Mouse (Mus musculus): ENCODE measurements around the gene Mthfd2l. TPM values are rescaled to one million over a fixed set of nuclear protein-coding genes. Genes with fewer than 3 reads are reported as not detected.

Mthfd2l gene
- total and polyA plus RNA-seq, 2 experiments from 2014 or later, result 43.3 to 76.1 TPM

DNA sequence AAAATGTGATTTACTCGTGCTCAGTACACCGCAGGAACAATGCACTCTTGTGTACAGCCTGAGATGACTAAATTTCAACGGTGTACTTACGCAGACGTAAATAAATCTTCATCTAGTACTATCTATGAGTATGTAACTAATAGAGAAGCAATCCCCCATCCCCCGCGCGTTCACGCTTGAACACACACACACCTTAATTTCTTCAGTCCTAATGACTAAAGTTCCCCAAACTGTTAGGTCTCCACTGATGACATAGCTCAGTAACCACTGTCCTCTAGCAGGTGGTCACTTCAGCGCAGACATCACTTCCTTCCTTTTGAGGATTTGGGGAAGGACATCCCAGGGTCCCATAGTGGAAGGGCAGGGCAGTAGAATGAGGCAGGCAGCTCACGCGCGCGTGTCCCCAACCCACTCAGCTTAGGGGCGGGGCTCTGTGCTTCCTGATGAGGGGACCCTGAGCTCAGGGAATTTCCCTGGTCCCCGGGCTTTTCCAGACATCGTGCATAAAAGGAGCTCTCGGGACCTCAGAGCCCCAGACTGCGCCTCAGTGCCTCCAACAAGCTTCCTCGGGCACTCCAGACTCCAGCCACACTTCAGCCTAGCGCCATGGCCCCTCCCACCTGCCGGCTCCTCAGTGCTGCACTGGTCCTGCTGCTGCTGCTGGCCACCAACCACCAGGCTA lies 27.4 kb upstream of the Mthfd2l start, which contains the start of gene Cxcl2:
TSS of gene Cxcl2 (plus strand) at position 533 of the 682 bp plus-strand sequence.
- TF ChIP-seq CTCF (IDR thresholded peaks at IDR 0.05; ENCODE audit: low read depth), result no peak
- no peak within 1 kb of the TSS for H3K9ac ChIP-seq
- DNase-seq (no peak), ATAC-seq (peak; percentile 35)
- H3K4me2 ChIP-seq (ENCODE audit: low read depth), result peak within 1 kb of the TSS; percentile 65
- H3K27ac ChIP-seq (ENCODE audit: low read depth, low read length), result no peak within 1 kb of the TSS
- H3K27me3 ChIP-seq (ENCODE audit: insufficient read depth, low read length), result peaks cover 8% of the 10 kb centered on the region
- no peaks in the 10 kb centered on the region for H3K36me3 ChIP-seq (ENCODE audit: insufficient read depth)
- no peaks in the 10 kb centered on the region for H3K4me1 ChIP-seq (ENCODE audit: insufficient read depth)
- H3K9me3 ChIP-seq (ENCODE audit: low read length), result no peaks in the 10 kb centered on the region
- peak within 1 kb of the TSS; percentile 27 for H3K4me3 ChIP-seq (ENCODE audit: low read depth, low read length)
- 4% methylated on average over 22 of the region's 22 CpGs for WGBS

DNA sequence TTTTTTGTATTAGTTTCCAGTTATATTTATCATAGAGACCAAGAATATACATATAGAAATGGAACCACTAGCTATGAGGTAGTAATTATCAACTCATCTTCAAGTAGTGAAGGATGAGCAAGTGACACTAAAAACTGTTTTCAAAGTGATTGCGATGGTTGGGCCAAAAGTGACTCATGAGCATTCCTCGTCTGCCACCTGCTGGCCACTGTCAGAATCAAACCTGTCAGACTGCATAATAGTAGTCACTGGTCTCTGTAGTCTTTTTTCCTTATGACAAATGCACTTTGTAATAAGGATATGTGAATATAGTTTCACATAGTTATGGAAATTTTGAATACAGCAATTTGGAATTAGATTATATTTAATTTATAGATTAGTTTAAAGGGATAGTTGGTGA lies 21.9 kb upstream of the Mthfd2l start:
- WGBS, result 3% methylated on average over 2 of the region's 2 CpGs
- H3K4me1 ChIP-seq (ENCODE audit: insufficient read depth), result no peaks in the 10 kb centered on the region
- peaks cover 7% of the 10 kb centered on the region for H3K27me3 ChIP-seq (ENCODE audit: insufficient read depth, low read length)
- H3K4me3 ChIP-seq (ENCODE audit: low read depth, low read length), result no peak overlapping the region
- H3K9me3 ChIP-seq (ENCODE audit: low read length), result no peaks in the 10 kb centered on the region
- H3K4me2 ChIP-seq (ENCODE audit: low read depth), result no peak overlapping the region
- peak; percentile 85 for ATAC-seq
- peak; percentile 92 for TF ChIP-seq CTCF (IDR thresholded peaks at IDR 0.05; ENCODE audit: low read depth)
- no peak overlapping the region for H3K27ac ChIP-seq (ENCODE audit: low read depth, low read length)
- H3K36me3 ChIP-seq (ENCODE audit: insufficient read depth), result no peaks in the 10 kb centered on the region
- peak; percentile 88 for DNase-seq
- no peak overlapping the region for H3K9ac ChIP-seq

DNA sequence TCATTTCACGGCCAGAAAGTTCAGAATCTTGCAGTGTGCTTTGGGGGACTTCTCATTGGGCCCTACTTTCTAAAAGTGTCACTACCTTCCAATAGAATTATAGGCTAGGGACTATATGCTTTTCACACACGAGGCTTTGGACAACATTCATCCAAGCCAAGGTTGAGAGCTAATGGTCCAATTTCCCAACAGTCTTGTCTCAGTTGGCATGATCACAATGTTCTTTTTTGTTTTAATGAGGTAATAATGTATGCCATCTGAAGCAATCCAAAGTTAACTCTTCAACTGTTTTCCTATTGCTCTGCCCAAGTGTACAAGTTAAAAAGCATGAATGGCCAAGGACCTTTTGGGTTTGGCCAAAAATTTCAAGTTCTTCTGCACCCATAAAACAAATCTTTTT lies 11.4 kb upstream of the Mthfd2l start:
- Histone ChIP-seq H3K4me3 (ENCODE audit: low read depth, low read length) (no peak overlapping the region), H3K4me2 (ENCODE audit: low read depth) (no peak overlapping the region), H3K9ac (no peak overlapping the region), H3K9me3 (ENCODE audit: low read length) (no peaks in the 10 kb centered on the region), H3K4me1 (ENCODE audit: insufficient read depth) (no peaks in the 10 kb centered on the region), H3K27me3 (ENCODE audit: insufficient read depth, low read length) (no peaks in the 10 kb centered on the region), H3K27ac (ENCODE audit: low read depth, low read length) (no peak overlapping the region), H3K36me3 (ENCODE audit: insufficient read depth) (no peaks in the 10 kb centered on the region)
- ATAC-seq, result no peak
- no peak for DNase-seq
- TF ChIP-seq CTCF (IDR thresholded peaks at IDR 0.05; ENCODE audit: low read depth), result no peak
- 72% methylated on average over 2 of the region's 2 CpGs for WGBS

DNA sequence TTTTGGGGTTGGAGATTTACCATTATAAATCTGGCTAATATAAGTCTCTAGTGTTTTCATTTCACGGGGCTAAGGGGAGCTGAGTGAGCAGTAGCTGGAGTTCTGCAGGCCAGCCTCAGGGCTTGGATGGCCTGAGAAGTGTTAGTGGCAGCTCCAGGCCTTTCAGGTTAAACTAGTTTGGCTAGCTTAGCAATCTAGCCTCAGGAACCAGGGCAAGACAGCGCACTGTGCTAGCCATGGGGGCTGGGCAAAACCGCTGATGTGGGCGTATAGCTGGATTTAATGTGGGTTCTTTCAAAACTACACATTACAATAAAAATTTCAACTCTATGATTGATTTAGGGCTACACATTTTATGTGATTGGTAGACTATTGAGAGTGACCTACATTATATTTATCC lies 8.0 kb upstream of the Mthfd2l start:
- ATAC-seq (no peak), DNase-seq (no peak)
- H3K4me1 ChIP-seq (ENCODE audit: insufficient read depth), result no peaks in the 10 kb centered on the region
- 92% methylated on average over 4 of the region's 4 CpGs for WGBS
- no peak overlapping the region for H3K4me3 ChIP-seq (ENCODE audit: low read depth, low read length)
- H3K27ac ChIP-seq (ENCODE audit: low read depth, low read length), result no peak overlapping the region
- no peak overlapping the region for H3K4me2 ChIP-seq (ENCODE audit: low read depth)
- H3K9ac ChIP-seq, result no peak overlapping the region
- H3K36me3 ChIP-seq (ENCODE audit: insufficient read depth), result no peaks in the 10 kb centered on the region
- H3K27me3 ChIP-seq (ENCODE audit: insufficient read depth, low read length), result no peaks in the 10 kb centered on the region
- H3K9me3 ChIP-seq (ENCODE audit: low read length), result no peaks in the 10 kb centered on the region
- no peak for TF ChIP-seq CTCF (IDR thresholded peaks at IDR 0.05; ENCODE audit: low read depth)

DNA sequence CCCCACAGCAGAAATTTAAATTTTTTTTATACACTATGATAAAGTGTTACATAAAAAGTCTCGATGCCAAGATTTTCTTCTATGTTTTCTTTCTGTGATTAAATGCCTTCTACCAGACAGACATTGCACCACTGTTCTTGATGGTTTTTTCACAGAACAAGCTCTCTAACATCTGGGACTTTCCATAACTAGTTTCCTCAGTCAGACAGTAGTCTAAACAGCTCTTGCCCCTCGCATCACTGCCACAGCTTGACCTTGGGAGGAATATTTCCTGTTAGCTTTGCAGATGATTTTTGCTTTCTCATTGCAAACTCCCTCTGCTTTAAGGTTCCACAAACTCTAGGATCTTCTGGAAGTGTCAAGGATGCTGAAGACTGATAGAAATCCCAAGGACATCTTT lies 371 bp upstream of the Mthfd2l start:
- no peaks in the 10 kb centered on the region for H3K9me3 ChIP-seq (ENCODE audit: low read length)
- no peaks in the 10 kb centered on the region for H3K27me3 ChIP-seq (ENCODE audit: insufficient read depth, low read length)
- H3K36me3 ChIP-seq (ENCODE audit: insufficient read depth), result peaks cover 5% of the 10 kb centered on the region
- WGBS, result 53% methylated on average over 2 of the region's 2 CpGs
- H3K4me2 ChIP-seq (ENCODE audit: low read depth), result peak overlapping the region; percentile 69
- no peak for TF ChIP-seq CTCF (IDR thresholded peaks at IDR 0.05; ENCODE audit: low read depth)
- H3K27ac ChIP-seq (ENCODE audit: low read depth, low read length), result peak overlapping the region; percentile 98
- no peak for ATAC-seq
- peak overlapping the region; percentile 74 for H3K4me3 ChIP-seq (ENCODE audit: low read depth, low read length)
- H3K9ac ChIP-seq, result peak overlapping the region; percentile 98
- no peak for DNase-seq
- peaks cover 7% of the 10 kb centered on the region for H3K4me1 ChIP-seq (ENCODE audit: insufficient read depth)

DNA sequence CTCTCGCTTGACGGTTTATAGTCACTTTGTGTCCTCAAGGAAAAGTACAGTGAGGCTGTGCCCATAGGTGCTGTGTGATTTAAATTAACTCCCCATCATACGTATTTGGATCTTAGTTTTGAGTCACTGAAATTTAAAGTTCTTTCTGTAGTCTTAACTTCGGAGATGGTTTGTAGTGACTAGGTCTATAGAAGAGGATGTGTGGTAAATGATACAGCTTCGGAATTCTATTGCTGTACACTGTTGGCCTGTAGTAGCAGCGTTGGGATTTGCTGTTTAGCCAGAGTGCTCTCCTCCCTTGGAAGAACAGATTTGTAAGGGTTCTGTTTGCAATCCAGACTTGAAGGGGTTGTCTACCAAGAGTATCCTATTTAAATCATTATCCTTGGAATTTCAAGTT lies 994 bp downstream of the Mthfd2l start:
- Histone ChIP-seq H3K27me3 (ENCODE audit: insufficient read depth, low read length) (no peaks in the 10 kb centered on the region), H3K36me3 (ENCODE audit: insufficient read depth) (peaks cover 5% of the 10 kb centered on the region), H3K27ac (ENCODE audit: low read depth, low read length) (peak overlapping the region; percentile 98), H3K4me1 (ENCODE audit: insufficient read depth) (peaks cover 7% of the 10 kb centered on the region), H3K4me2 (ENCODE audit: low read depth) (peak overlapping the region; percentile 69), H3K9ac (peak overlapping the region; percentile 98), H3K4me3 (ENCODE audit: low read depth, low read length) (peak overlapping the region; percentile 74), H3K9me3 (ENCODE audit: low read length) (no peaks in the 10 kb centered on the region)
- ATAC-seq, result peak; percentile 41
- 4% methylated on average over 6 of the region's 6 CpGs for WGBS
- no peak for DNase-seq
- TF ChIP-seq CTCF (IDR thresholded peaks at IDR 0.05; ENCODE audit: low read depth), result no peak

DNA sequence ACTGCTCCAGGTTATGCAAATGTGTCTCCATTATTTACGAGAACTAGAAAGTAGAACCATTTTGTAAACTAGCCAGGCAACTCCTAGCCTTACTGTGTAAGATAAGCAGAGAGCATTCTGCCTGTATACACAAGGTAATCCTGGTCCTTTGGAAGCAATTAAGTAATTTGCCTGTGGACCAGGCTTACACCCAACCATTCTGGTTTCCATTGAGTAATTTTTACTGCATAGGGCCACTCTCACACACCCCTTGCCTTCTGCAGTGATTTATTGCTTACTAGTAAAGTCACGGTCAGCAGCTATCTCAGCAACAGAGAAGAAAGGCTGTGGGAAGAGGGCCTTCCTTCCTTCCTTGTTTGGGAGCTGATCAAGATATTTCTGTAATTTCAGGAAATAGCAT lies 5.8 kb downstream of the Mthfd2l start:
- no peak for ATAC-seq
- WGBS, result 82% methylated on average over 2 of the region's 2 CpGs
- H3K36me3 ChIP-seq (ENCODE audit: insufficient read depth), result peaks cover 5% of the 10 kb centered on the region
- H3K27me3 ChIP-seq (ENCODE audit: insufficient read depth, low read length), result no peaks in the 10 kb centered on the region
- no peak overlapping the region for H3K4me2 ChIP-seq (ENCODE audit: low read depth)
- H3K4me1 ChIP-seq (ENCODE audit: insufficient read depth), result peaks cover 7% of the 10 kb centered on the region
- H3K9ac ChIP-seq, result no peak overlapping the region
- no peak overlapping the region for H3K27ac ChIP-seq (ENCODE audit: low read depth, low read length)
- H3K4me3 ChIP-seq (ENCODE audit: low read depth, low read length), result no peak overlapping the region
- TF ChIP-seq CTCF (IDR thresholded peaks at IDR 0.05; ENCODE audit: low read depth), result no peak
- H3K9me3 ChIP-seq (ENCODE audit: low read length), result no peaks in the 10 kb centered on the region
- no peak for DNase-seq
